Mouse (Mus musculus) G1E (cell line): ENCODE measurements around the gene C1rl.

ENCODE experiments used
- CTCF ChIP-seq: IDR thresholded peaks from 2 replicates; pipeline ENCODE4 v1.5.1; 2012; ENCODE audit warnings: low read depth, low read length, inconsistent platforms, mixed read lengths
- GATA1 ChIP-seq: IDR thresholded peaks from 2 replicates; pipeline ENCODE4 v1.6.1; 2012; ENCODE audit warnings: borderline replicate concordance, low read length, inconsistent platforms, mixed read lengths
- TAL1 ChIP-seq: conservative IDR thresholded peaks from 2 replicates; pipeline ENCODE4 v1.6.1; 2012; ENCODE audit warnings: low read depth, low read length, inconsistent platforms, mixed read lengths

DNA sequence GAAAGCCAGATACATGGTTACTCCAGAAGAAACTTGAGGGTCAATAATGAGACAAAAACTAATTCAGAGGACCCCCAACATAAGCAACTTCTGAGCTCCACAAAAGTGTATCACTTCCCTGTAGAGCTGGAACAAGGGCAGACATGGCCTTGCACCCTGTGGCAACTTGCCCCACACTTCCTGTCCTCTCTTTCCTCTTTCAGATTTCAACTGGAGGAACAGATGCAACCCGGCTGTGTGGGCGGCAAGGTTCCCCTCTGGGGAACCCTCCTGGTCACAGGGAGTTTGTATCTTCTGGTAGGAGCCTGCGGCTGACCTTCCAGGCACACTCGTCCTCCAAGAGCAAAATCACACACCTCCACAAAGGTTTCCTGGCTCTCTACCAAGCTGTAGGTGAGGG lies 12.1 kb downstream of the C1rl start:
- TF ChIP-seq CTCF: no peak
- TF ChIP-seq TAL1: no peak
- TF ChIP-seq GATA1: no peak
